Mouse (Mus musculus): ENCODE data around the gene Trpc2. TPM values are rescaled to one million over a fixed set of nuclear protein-coding genes. Genes with fewer than 3 reads are reported as not detected.

The Trpc2 gene
- total RNA-seq, 1 experiment from 2014 or later, result 2.0 TPM

Other genes with a start within 250 kb of the Trpc2 start
- gene Inppl1, start 244.9 kb upstream of the Trpc2 start, total RNA-seq (2017), result 5.7 and 10.4 TPM in 2 replicates
- gene Folr2, start 225.9 kb upstream of the Trpc2 start, total RNA-seq (2017), result not detected in 2 replicates
- gene Anapc15, start 219.4 kb upstream of the Trpc2 start, total RNA-seq (2017), result 45.1 and 48.4 TPM in 2 replicates
- gene Folr1, start 212.3 kb upstream of the Trpc2 start, total RNA-seq (2017), result 1.0 TPM in 1 of 2 replicates, not detected in the other
- gene Lamtor1, start 177.2 kb upstream of the Trpc2 start, total RNA-seq (2017), result 65.2 and 77.1 TPM in 2 replicates
- 0.49 TPM in 1 of 2 replicates, not detected in the other for gene Tomt, start 176.8 kb upstream of the Trpc2 start, total RNA-seq (2017)
- gene Lrrc51, start 149.2 kb upstream of the Trpc2 start, total RNA-seq (2017), result 0.93 and 3.2 TPM in 2 replicates
- 225 and 227 TPM in 2 replicates for gene Numa1, start 149.0 kb upstream of the Trpc2 start, total RNA-seq (2017)
- 12.2 and 13.6 TPM in 2 replicates for gene Il18bp, start 64.4 kb upstream of the Trpc2 start, total RNA-seq (2017)
- gene Rnf121, start 17.6 kb upstream of the Trpc2 start, total RNA-seq (2017), result 15.0 and 15.8 TPM in 2 replicates
- gene Xndc1, start 17.6 kb upstream of the Trpc2 start, total RNA-seq (2017), result 35.2 and 40.2 TPM in 2 replicates
- 0.47 and 3.4 TPM in 2 replicates for gene Xntrpc, start 17.4 kb upstream of the Trpc2 start, total RNA-seq (2017)
- gene Art1, start 18.6 kb downstream of the Trpc2 start, total RNA-seq (2017), result not detected in 2 replicates
- 0.49 and 2.2 TPM in 2 replicates for gene Art5, start 26.4 kb downstream of the Trpc2 start, total RNA-seq (2017)
- 0.35 TPM in 1 of 2 replicates, not detected in the other for gene Chrna10, start 33.7 kb downstream of the Trpc2 start, total RNA-seq (2017)
- gene Nup98, start 127.1 kb downstream of the Trpc2 start, total RNA-seq (2017), result 74.8 TPM in 2 replicates
- gene Pgap2, start 127.1 kb downstream of the Trpc2 start, total RNA-seq (2017), result 32.1 and 32.8 TPM in 2 replicates
- 118 and 127 TPM in 2 replicates for gene Rhog, start 172.9 kb downstream of the Trpc2 start, total RNA-seq (2017)
- gene Stim1, start 184.7 kb downstream of the Trpc2 start, total RNA-seq (2017), result 63.7 and 72.1 TPM in 2 replicates